Mouse (Mus musculus) 3T3-L1 (cell line): Measurements from ENCODE around the gene Trdn.

Experiments
- DNase-seq: peaks from one replicate; pipeline ENCODE4 v3.0.0-alpha.2; 2015; ENCODE audit warnings: low read depth, low spot score

Gene Trdn

DNA sequence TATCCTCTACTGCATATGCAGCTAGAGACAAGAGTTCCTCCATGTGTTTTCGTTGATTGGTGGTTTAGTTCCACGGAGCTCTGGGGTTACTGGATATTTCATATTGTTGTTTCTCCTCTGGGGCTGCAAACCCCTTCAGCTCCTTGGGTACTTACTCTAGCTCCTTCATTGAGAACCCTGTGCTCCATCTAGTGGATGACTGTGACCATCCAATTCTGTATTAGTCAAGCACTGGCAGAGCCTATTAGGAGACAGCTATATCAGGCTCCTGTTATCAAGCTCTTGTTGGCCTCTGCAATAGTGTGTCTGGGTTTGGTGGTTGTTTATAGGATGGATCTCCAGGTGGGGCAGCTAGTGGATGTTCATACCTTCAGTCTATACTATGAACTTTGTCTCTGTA is 290.2 kb downstream of the Trdn start:
- DNase-seq, result no peak

DNA sequence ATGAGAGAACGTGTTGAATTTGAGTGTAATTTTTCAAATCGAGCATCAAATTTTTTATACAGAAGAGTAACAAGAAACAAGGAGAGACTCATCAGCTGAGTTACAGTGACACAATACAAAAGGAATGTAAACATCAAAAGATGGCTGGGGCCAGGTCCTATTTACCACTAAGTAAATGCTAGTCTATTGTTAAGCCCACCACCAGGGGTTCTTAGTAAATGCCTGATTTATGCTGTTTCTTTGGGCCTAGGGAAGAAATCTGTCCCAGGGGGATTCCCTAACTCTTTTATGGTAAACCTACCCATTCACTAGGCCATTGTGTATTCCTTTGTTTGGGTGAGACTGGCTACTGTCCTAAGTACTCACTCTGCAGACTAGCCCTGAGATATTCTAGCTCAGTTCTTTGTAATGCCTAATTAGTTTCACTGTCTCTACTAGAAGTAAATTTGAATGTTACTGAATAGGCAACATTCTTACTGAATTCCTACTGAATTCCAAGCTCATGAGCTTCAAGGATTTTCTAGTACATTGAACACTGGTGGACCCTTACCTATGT is 295.2 kb downstream of the Trdn start:
- DNase-seq, result peak; percentile 2
